Mouse (Mus musculus) myocyte (in vitro differentiated cells): Measurements from ENCODE around the gene Tspan11.

Experiments used
- CEBPB ChIP-seq: IDR thresholded peaks from 2 replicates; pipeline ENCODE4 v1.6.1; 2011; ENCODE audit warnings: mild to moderate bottlenecking, moderate library complexity; ENCODE audit not compliant: poor library complexity, insufficient read depth, severe bottlenecking
- E2F4 ChIP-seq: IDR thresholded peaks from one replicate; pipeline ENCODE4 v1.6.1; 2011; ENCODE audit warnings: mild to moderate bottlenecking, control low read depth, moderate library complexity; ENCODE audit not compliant: insufficient read depth
- MAX ChIP-seq: IDR thresholded peaks from one replicate; pipeline ENCODE4 v1.6.1; 2011; ENCODE audit warnings: low read depth, mild to moderate bottlenecking, control low read depth
- MYOD1 ChIP-seq, 3 experiments: IDR thresholded peaks; one replicate each; pipeline ENCODE4 v1.6.1; 2011; ENCODE audit warnings: control low read depth in 2 of 3, low read depth in 2 of 3, mild to moderate bottlenecking in 2 of 3, moderate library complexity in 1 of 3; ENCODE audit not compliant: insufficient read length in 2 of 3, control insufficient read depth in 1 of 3
- MYOG ChIP-seq, 3 experiments: IDR thresholded peaks; one replicate each; pipeline ENCODE4 v1.6.1; 2011; ENCODE audit warnings: control low read depth in 2 of 3, low read depth in 2 of 3, mild to moderate bottlenecking in 2 of 3; ENCODE audit not compliant: insufficient read length in 2 of 3, control insufficient read depth in 1 of 3, insufficient read depth in 1 of 3
- POLR2A ChIP-seq: IDR thresholded peaks from one replicate; pipeline ENCODE4 v1.6.1; 2011; ENCODE audit warnings: low read depth, mild to moderate bottlenecking, control low read depth, moderate library complexity; ENCODE audit not compliant: insufficient read length
- POLR2AphosphoS2 ChIP-seq: IDR thresholded peaks from one replicate; pipeline ENCODE4 v1.6.1; 2011; ENCODE audit warnings: low read depth, control low read depth; ENCODE audit not compliant: insufficient read length
- REST ChIP-seq: IDR thresholded peaks from one replicate; pipeline ENCODE4 v1.6.1; 2011; ENCODE audit warnings: mild to moderate bottlenecking, control low read depth, moderate library complexity; ENCODE audit not compliant: insufficient read depth, insufficient read length
- TCF12 ChIP-seq: IDR thresholded peaks from one replicate; pipeline ENCODE4 v1.6.1; 2011; ENCODE audit warnings: mild to moderate bottlenecking, control low read depth; ENCODE audit not compliant: poor library complexity, insufficient read depth, severe bottlenecking
- TCF3 ChIP-seq: IDR thresholded peaks from one replicate; pipeline ENCODE4 v1.6.1; 2011; ENCODE audit warnings: low read depth, control low read depth; ENCODE audit not compliant: insufficient read length
- USF1 ChIP-seq: IDR thresholded peaks from one replicate; pipeline ENCODE4 v1.6.1; 2011; ENCODE audit warnings: low read depth, mild to moderate bottlenecking, control low read depth, moderate library complexity

DNA sequence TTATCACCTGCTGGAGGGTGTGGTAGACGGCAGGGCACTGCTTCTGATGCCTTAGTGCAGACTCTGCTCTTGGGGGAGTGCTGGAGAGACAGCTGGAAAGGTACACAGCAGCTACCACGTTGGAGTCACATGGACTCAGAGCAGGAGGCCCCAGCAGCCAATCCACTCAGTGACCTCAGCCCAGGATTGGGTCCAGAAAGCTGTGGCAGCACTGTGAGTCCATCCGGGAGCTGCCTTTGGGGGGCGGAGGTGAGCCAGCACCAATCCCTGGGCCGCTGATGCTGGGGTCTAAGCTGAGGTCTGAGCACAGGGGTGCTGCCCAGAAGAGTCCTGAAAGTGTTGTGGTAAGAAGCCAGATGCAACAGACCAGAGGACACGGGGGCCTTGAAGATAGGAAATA is 7.6 kb downstream of the Tspan11 start:
- TF ChIP-seq POLR2A = no peak
- no peak for TF ChIP-seq MAX
- no peak for TF ChIP-seq TCF12
- no peak for TF ChIP-seq POLR2AphosphoS2
- TF ChIP-seq E2F4 = no peak
- no peak for TF ChIP-seq USF1
- no peak for TF ChIP-seq MYOD1 (IDR thresholded peaks at IDR 0.05; ENCODE audit: control insufficient read depth in 1 of 3, insufficient read length in 2 of 3, low read depth in 2 of 3)
- TF ChIP-seq MYOG (IDR thresholded peaks at IDR 0.05; ENCODE audit: control insufficient read depth in 1 of 3, insufficient read depth in 1 of 3, insufficient read length in 2 of 3, low read depth in 2 of 3) = no peak
- no peak for TF ChIP-seq REST
- TF ChIP-seq CEBPB = no peak
- TF ChIP-seq TCF3 = no peak
